Mouse (Mus musculus) embryo, embryonic 10 days (tissue): ENCODE data around the gene Aagab.

Experiments
- DNase-seq: peaks from one replicate; pipeline ENCODE4 v3.0.0-alpha.2; 2015; ENCODE audit warnings: low spot score

Gene Aagab

GRCm38 (mm10) chr9:63602043-63602939, at the start of gene Aagab, which contains the start of gene Iqch:
Aagab (plus strand) TSS chr9:63602660.
Iqch (minus strand) TSS chr9:63602493.
- peak; percentile 94 for DNase-seq

GRCm38 (mm10) chr9:63553628-63554027, 48.8 kb upstream of the Aagab start:
- no peak for DNase-seq

- DNase-seq: no peak
Measured at GRCm38 (mm10) chr9:63555460-63555990, 46.9 kb upstream of the Aagab start.

GRCm38 (mm10) chr9:63556316-63556715, 46.1 kb upstream of the Aagab start:
- no peak for DNase-seq

GRCm38 (mm10) chr9:63556933-63557332, 45.5 kb upstream of the Aagab start:
- DNase-seq: no peak

- no peak for DNase-seq
Measured at GRCm38 (mm10) chr9:63561931-63562330, 40.5 kb upstream of the Aagab start.

- no peak for DNase-seq
Measured at GRCm38 (mm10) chr9:63563436-63563835, 39.0 kb upstream of the Aagab start.

- no peak for DNase-seq
Measured at GRCm38 (mm10) chr9:63568314-63568713, 34.1 kb upstream of the Aagab start.

- peak; percentile 37 for DNase-seq
Measured at GRCm38 (mm10) chr9:63568808-63569207, 33.7 kb upstream of the Aagab start.

GRCm38 (mm10) chr9:63571895-63572294, 30.6 kb upstream of the Aagab start:
- DNase-seq: peak; percentile 42

- DNase-seq: no peak
Measured at GRCm38 (mm10) chr9:63572874-63573273, 29.6 kb upstream of the Aagab start.

GRCm38 (mm10) chr9:63577469-63577868, 25.0 kb upstream of the Aagab start:
- no peak for DNase-seq

GRCm38 (mm10) chr9:63579644-63580043, 22.8 kb upstream of the Aagab start:
- DNase-seq: peak; percentile 12

- DNase-seq: no peak
Measured at GRCm38 (mm10) chr9:63580046-63580445, 22.4 kb upstream of the Aagab start.

- DNase-seq: no peak
Measured at GRCm38 (mm10) chr9:63581778-63582177, 20.7 kb upstream of the Aagab start.

- no peak for DNase-seq
Measured at GRCm38 (mm10) chr9:63585251-63585650, 17.2 kb upstream of the Aagab start.

GRCm38 (mm10) chr9:63589209-63589608, 13.3 kb upstream of the Aagab start:
- no peak for DNase-seq

- no peak for DNase-seq
Measured at GRCm38 (mm10) chr9:63590592-63590991, 11.9 kb upstream of the Aagab start.

GRCm38 (mm10) chr9:63591661-63592256, 10.7 kb upstream of the Aagab start:
- no peak for DNase-seq

GRCm38 (mm10) chr9:63595032-63595431, 7.4 kb upstream of the Aagab start:
- DNase-seq: no peak

- no peak for DNase-seq
Measured at GRCm38 (mm10) chr9:63595652-63596051, 6.8 kb upstream of the Aagab start.

- DNase-seq: no peak
Measured at GRCm38 (mm10) chr9:63596660-63597059, 5.8 kb upstream of the Aagab start.

- no peak for DNase-seq
Measured at GRCm38 (mm10) chr9:63603849-63604248, 1.4 kb downstream of the Aagab start.
